Mouse (Mus musculus) c-Kit-positive CD71-positive TER-119-negative erythroid progenitor cells, embryonic 14.5 days (primary cell): ENCODE measurements around the gene Gm42417.
"Not testable (repeated sequence)": the region's sequence is repeated elsewhere in the genome, so short reads cannot be mapped to it uniquely, and the experiment has no call there.

Source experiments
- DNase-seq: peaks from one replicate; pipeline ENCODE4 v3.0.0-alpha.2; 2013; ENCODE audit warnings: low read depth

Gm42417 gene

DNA sequence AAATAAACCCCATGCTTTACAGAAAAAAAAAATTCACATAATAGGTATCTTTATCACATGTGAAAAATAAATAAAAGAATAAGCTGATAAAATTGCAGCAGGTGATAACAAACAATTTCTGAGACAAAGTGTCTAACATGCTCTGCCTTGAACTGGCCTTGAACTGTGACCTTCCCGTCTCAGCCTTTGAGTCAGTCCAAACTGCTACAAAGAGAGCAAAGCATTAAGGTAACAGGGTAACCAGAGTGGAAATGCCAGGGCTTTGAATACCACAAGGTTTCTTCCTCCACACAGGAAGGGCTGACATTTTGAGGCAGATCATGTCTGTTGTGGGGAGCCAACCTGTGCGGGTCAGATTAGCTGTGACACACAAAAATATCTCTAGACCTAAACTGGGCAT lies 6.2 kb upstream of the Gm42417 start:
- no peak for DNase-seq

DNA sequence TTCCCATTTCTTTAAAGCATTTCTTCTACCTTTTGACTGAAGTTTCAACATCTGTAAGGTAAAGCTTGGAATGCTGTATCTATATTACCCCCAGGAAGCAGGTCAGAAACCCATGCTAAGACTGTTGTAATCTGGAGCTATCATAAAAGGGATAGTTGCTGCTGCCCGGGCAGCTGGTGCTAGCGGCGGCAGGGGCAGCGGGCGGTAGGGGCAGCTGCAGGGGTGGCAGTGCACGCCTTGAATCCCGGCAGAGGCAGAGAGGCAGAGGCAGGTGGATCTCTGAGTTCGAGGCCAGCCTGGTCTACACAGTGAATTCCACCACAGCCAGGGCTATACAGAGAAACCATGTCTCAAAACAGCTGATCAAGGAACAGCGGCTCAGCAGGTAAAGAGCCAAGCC lies 3.7 kb upstream of the Gm42417 start:
- DNase-seq: no peak

DNA sequence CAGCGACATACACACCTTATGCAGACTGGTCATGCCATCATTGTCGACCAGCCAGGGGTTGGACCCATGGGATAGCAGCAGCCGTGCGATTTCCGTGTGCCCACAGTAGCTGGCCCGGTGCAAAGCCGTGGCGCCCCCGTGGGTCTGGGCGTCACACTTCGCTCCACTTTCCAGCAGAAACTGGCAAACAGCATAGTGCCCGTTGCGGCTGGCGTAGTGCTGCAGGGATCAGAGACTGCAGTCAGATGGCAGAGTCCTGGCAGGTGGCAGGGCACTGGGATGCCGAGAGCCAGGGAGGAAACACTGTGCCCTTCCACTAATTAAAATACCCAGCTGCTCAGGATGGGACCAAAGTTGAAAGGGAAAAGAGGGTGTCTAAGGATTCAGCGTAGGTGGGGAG lies 2.6 kb upstream of the Gm42417 start:
- no peak for DNase-seq

- DNase-seq: no peak
These were observed 1.6 kb upstream of the Gm42417 start for GRCm38 (mm10) chr1:36540807-36541206.

- no peak for DNase-seq
These were observed 903 bp upstream of the Gm42417 start for GRCm38 (mm10) chr1:36540132-36540531.

GRCm38 (mm10) chr1:36538727-36539126 lies 502 bp downstream of the Gm42417 start:
- no peak for DNase-seq

- not testable (repeated sequence) for DNase-seq
These were observed 2.4 kb downstream of the Gm42417 start, which contains the start of gene Ankrd23 for GRCm38 (mm10) chr1:36536783-36537182. TSS of gene Ankrd23 (minus strand) at chr1:36536883.

DNA sequence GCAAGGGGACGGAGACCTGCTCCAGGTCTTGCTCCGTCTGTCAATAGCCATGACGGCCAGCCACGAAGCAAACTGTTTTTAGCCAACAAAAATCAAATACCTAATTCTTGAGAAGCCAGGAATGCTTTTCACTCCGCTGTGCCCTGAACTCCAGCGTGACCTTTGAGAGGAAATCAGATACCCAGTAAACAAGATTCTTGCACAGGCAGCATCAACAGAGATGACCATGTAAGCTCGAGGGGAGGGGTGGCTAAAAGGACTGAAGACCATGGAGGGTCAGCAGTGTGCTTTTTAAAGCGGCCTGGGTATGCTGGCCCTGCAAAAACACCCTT lies 2.9 kb downstream of the Gm42417 start:
- DNase-seq: no peak

DNA sequence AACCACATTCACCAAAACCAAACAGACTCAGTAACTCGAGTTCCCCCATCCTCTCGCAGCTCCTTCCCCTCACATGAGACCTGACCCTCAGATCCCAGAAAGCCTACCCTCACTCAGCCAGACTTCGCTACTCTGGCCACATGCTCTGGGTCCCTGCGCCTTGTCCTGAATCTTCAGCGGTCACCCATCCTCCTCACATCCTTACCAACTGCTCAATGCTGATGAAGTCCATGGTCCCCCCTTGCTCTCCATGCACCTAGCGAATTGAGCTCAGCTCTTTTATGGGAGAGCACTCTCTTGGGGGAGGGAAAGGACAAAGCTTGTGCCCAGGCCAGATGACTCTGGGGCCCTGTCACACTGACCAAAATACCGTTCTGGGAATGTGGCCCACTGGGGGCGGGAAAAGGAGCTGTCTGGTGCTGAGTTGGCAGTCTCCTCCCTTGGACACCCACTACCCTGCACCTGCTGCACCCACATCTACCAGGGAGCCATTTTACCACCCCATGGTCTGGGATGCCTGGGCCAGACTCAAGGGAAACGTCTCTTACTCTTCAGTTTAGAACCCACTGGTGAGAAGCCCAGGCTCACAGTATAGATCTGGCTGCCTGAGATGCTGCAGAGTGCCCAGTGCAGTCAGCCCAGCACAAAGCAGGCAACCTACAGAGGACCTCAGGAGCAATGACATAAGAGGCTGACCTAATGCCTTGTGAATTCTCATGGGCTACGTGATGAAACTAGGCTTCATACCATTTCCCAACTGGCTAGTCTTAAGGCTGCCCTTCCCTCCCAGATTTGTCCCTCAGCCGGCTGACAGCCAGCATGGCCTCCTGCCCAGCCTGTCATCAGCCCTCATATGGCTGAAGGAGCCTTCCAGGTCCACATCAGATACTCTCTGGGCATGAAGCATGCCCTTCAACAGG lies 3.5 kb downstream of the Gm42417 start:
- no peak for DNase-seq

GRCm38 (mm10) chr1:36534595-36535058 lies 4.6 kb downstream of the Gm42417 start:
- DNase-seq: no peak

- no peak for DNase-seq
These were observed 5.7 kb downstream of the Gm42417 start for GRCm38 (mm10) chr1:36533546-36533945.

DNA sequence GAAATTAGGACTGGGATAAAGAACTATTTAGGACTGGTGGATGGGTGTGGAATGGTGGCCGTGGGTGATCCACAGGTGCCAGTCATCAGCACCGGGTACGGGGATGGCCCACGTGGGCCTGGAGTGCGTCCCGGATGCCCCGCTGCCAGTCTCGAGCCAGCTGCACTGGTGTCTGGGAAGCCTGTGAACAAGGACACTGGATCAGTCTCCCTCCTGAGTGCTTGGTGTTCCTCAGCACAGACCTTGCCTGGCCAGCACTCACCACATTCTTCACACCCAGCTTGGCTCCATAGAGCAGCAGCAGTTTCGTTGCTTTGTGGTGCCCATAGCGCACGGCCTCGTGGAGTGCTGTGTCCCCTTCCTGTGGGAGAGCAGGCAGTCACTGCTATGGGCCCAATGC lies 7.8 kb downstream of the Gm42417 start:
- no peak for DNase-seq

- no peak for DNase-seq
These were observed 8.3 kb downstream of the Gm42417 start for GRCm38 (mm10) chr1:36530962-36531361.

DNA sequence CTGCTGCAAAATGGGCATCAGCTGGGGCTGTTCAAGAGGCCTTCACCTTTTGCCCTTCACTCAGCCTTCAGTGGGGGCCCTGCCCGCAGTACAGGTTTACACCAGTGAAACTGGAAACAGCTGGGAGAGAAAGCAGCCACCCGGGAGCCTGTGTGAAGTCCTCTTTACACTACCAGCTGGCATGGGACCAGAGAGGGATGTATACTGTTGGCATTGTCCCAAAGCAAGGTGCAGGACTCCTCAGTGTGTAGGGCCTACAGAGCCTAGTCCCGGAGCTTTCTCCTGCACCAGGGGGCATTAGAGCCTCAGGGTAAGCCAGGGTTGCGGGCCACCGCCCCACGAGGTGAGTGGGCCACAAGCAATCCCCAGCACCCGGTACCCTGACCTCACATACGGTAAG lies 8.7 kb downstream of the Gm42417 start:
- no peak for DNase-seq

- no peak for DNase-seq
These were observed 9.4 kb downstream of the Gm42417 start for GRCm38 (mm10) chr1:36529875-36530274.

DNA sequence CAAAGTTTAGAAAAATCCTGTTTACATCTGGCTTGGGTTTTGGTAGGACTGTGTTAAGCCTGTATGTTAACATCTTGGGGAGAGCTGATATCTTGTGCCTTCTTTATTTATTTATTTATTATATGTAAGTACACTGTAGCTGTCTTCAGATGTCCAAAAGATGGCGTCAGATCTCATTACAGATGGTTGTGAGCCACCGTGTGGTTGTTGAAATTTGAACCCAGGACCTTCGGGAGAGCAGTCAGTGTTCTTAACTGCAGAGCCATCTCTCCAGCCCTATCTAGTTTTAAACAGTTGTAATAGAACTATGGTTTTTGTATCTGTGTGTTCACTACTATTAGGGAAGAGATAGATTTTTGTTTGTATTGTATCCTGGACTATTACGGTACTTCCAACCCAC lies 10.0 kb downstream of the Gm42417 start:
- DNase-seq: no peak

GRCm38 (mm10) chr1:36528351-36528750 lies 10.9 kb downstream of the Gm42417 start:
- DNase-seq: no peak

DNA sequence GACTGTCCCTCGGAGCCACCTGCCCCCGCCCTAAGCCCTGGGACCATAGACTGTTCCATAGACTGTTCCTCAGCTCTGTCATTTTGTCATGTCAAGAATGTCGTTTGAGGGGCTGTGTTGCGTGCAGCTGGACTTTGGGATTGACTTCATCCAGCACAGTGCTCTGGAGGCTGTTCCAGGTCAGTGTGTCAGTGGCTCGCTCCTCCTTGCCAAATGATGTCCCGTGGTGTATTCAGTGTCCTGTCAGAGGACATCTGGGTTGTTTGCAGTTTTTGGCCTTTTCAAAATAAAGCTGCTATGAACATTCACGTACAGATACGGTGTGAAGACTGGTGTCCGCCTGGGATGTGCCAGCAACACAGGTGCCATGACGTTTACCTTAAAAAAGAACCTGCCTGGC lies 12.3 kb downstream of the Gm42417 start:
- no peak for DNase-seq

- DNase-seq: no peak
These were observed 13.5 kb downstream of the Gm42417 start for GRCm38 (mm10) chr1:36525774-36526173.

- DNase-seq: no peak
These were observed 15.2 kb downstream of the Gm42417 start for GRCm38 (mm10) chr1:36524058-36524457.

DNA sequence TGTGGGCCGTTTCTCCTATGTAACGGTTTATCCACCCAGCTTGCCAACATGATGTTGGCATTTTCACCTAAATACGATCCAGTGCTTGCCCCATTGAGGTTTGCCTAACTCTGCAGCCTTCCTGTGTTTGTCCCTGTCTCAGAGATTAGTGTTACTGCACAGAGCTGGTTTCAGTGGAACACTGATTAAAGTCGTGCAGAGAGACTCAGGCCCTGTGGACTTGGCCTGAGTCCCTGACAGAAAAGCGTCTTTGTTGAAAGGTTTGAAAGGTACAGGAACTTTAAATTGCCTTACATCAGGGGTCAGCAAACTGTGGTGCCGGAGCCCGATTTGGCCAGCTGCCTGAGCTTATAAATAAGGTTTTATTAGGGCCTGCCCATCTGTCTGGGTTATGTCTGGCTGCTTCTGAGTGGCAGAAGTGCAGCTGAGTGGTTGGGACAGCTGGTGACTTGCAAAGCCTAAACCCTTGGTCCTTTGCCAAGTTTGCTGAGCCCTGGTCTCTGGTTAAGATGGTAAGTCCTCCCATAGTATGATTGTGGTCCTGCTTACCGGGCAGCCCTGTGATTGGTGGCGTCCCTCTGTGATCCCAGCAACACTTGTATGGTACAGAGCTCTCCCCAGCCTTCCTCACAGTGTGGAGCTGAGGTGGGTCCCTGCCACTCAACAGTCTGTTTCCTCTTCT lies 15.8 kb downstream of the Gm42417 start:
- no peak for DNase-seq

DNA sequence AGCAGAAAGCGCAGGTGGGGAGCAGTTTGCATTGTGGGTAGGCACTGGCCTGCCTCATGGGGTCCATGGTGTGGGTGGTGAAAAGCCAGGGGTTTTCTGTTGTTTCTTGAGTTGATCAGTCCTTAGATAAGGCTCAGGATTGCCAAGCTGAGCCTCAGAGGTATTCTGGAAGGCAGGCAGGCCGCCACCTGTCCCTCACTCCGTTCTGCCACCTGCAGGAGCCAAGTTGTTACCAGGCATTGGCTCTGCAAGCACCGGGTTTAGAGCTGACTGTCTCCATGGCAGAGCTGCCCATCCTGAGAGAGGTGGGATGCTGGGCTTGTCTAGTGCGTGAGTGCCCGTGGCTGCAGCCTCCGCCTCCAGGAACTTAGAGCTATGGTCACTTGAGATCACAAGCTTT lies 17.0 kb downstream of the Gm42417 start:
- DNase-seq: no peak

DNA sequence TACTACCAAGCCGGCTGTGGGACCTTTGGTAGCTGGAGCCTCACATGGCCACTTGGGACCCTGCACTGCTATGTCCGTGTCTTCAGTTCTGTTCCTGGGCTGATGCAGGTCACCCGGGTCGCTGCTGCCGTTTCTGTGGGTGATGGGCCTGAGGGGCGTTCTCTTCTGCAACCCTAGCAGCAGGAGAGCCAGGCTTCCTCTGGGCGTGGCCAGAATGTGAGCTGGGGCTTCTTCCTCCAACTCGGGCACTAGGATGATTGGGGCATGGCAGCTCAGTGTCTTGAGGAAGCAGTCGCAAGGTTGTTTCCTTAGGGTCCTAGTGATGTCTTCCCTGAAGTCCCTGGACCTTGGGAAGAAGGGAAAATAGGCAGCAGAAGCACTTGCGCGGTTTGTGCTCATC lies 19.6 kb downstream of the Gm42417 start:
- no peak for DNase-seq
